In the genomic region with DNA sequence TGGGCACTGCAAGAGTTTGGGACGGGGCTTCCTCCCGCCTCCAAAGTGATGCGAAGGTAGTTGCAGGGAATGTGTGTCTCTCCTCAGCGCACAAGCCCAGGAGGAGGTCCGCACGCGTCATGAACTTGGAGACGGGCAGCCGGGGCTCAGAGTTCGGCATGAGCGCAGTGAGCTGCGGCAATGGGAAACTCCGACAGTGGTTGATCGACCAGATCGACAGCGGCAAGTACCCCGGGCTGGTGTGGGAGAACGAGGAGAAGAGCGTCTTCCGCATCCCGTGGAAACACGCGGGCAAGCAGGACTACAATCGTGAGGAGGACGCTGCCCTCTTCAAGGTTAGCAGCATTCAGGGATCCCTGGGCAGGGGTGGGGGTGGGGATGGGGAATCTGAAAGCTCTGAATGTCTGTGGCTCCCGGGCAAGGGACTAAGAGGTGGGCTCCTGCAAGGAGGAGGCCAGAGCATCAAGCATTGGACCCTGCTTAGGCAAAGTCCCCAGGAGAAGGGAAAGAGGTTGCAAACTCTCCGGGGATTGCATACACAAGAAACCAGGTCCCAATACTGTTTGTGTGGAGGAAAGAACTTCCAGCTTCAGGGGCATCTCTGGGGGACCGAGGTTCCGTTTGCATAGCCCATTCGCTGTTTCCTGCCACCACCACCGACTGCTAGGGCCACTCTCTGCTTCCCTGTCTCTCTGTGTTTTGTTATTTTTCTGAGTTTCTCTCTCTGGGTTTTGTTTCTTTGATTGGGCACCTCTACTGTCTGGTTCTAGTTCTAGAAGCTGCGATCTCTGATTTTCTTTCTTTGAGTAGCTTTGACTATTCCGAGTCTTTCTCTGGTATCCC, we compare ENCODE assay signal across 8 mouse cellular contexts. TPM values are rescaled to one million over a fixed set of nuclear protein-coding genes. Genes with fewer than 3 reads are reported as not detected.
DNase-seq lines count a peak whose midpoint lies in the region; ATAC-seq and TF ChIP-seq lines count a peak whose summit lies in the region.

No protein-coding gene starts in this region.

- H3K36me3 ChIP-seq in spleen, adult 2 months (ENCODE audit: control insufficient read depth, insufficient read depth, low read length): peaks cover 28% of the 10 kb centered on the region
- H3K36me3 ChIP-seq in hindbrain, embryonic 12.5 days: no peaks in the 10 kb centered on the region
- no peaks in the 10 kb centered on the region for H3K36me3 ChIP-seq in midbrain, embryonic 13.5 days

- H3K4me1 ChIP-seq in spleen, adult 2 months (ENCODE audit: control insufficient read depth, insufficient read depth, insufficient read length): peaks cover 13% of the 10 kb centered on the region
- H3K4me1 ChIP-seq in hindbrain, embryonic 12.5 days: peaks cover 23% of the 10 kb centered on the region
- H3K4me1 ChIP-seq in midbrain, embryonic 13.5 days (replicated peaks): peaks cover 22% of the 10 kb centered on the region

- H3K4me3 ChIP-seq in spleen, adult 2 months (ENCODE audit: extremely low read depth, insufficient read depth, insufficient read length): peak overlapping the region; percentile 72
- peak overlapping the region; percentile 37 for H3K4me3 ChIP-seq in hindbrain, embryonic 12.5 days
- peak overlapping the region; percentile 40 for H3K4me3 ChIP-seq in midbrain, embryonic 13.5 days (replicated peaks)

- TF ChIP-seq CTCF in spleen, adult 2 months (IDR thresholded peaks at IDR 0.05; ENCODE audit: extremely low read depth, insufficient read depth, insufficient read length, insufficient replicate concordance): no peak

- peak overlapping the region; percentile 62 for H3K27ac ChIP-seq in spleen, adult 2 months (ENCODE audit: insufficient read depth, low read length)
- no peak overlapping the region for H3K27ac ChIP-seq in hindbrain, embryonic 12.5 days
- H3K27ac ChIP-seq in midbrain, embryonic 13.5 days: no peak overlapping the region

- no peaks in the 10 kb centered on the region for H3K27me3 ChIP-seq in spleen, adult 2 months (ENCODE audit: control insufficient read depth, insufficient read depth, low read length)
- peaks cover 68% of the 10 kb centered on the region for H3K27me3 ChIP-seq in hindbrain, embryonic 12.5 days
- H3K27me3 ChIP-seq in midbrain, embryonic 13.5 days: peaks cover 68% of the 10 kb centered on the region

- peak; percentile 36 to 42 for DNase-seq in cerebellum, postnatal 10 days
- DNase-seq in cerebellum, postnatal 4 days (ENCODE audit: low spot score in 2 of 2): no peak
- no peak for DNase-seq in spleen, adult 2 months (ENCODE audit: low read depth in 1 of 2, low spot score in 2 of 2)
- DNase-seq in spleen, adult 12 weeks (ENCODE audit: low spot score): no peak
- no peak for DNase-seq in adipocyte (ENCODE audit: low spot score)
- no peak for DNase-seq in adrenal gland, adult 18-20 months (ENCODE audit: low spot score in 2 of 2)

- TF ChIP-seq POLR2A in spleen, adult 2 months (IDR thresholded peaks at IDR 0.05; ENCODE audit: low read depth, low read length): no peak

- no peak for ATAC-seq in hindbrain, embryonic 12.5 days (ENCODE audit: low FRiP score)
- peak; percentile 28; the same call in 1 of the 2 replicates for ATAC-seq in midbrain, embryonic 13.5 days

- 0 out of 2 replicates have a peak overlapping the region, but pooled peaks have one; percentile 2 for H3K9ac ChIP-seq in hindbrain, embryonic 12.5 days
- no peak overlapping the region; the same call in 1 of the 2 replicates for H3K9ac ChIP-seq in midbrain, embryonic 13.5 days (replicated peaks)

- no peaks in the 10 kb centered on the region for H3K9me3 ChIP-seq in hindbrain, embryonic 12.5 days (replicated peaks)
- no peaks in the 10 kb centered on the region for H3K9me3 ChIP-seq in midbrain, embryonic 13.5 days

- H3K4me2 ChIP-seq in hindbrain, embryonic 12.5 days (replicated peaks): peak overlapping the region; percentile 64
- peak overlapping the region; percentile 68 for H3K4me2 ChIP-seq in midbrain, embryonic 13.5 days (replicated peaks)

- WGBS in spleen, adult 2 months: 3% methylated on average over 33 of the region's 33 CpGs
- WGBS in hindbrain, embryonic 12.5 days: 1% methylated on average over 33 of the region's 33 CpGs
- 3% methylated on average over 33 of the region's 33 CpGs for WGBS in midbrain, embryonic 13.5 days

RNA-seq across cellular contexts. Expression of a gene that starts 1.7 kb away (rescaled TPM):
- 16.2 and 17.4 TPM in 2 replicates for polyA plus RNA-seq in spleen, adult 2 months (2012; rRNA removed)
- 0.10 TPM in 1 of 2 replicates, not detected in the other for polyA plus RNA-seq in hindbrain, embryonic 12.5 days (2016; fragmentation: Nextera tagmentation; extraction: Ambion mirVana)
- polyA plus RNA-seq in midbrain, embryonic 13.5 days (2015; fragmentation: Nextera tagmentation; extraction: Ambion mirVana): 0.07 and 0.08 TPM in 2 replicates
- 10 to 100 TPM; 15.9 to 29.0 TPM for total RNA-seq in adrenal gland, adult 18-20 months (2021)

Comparison
In these comparisons a context has a peak if more than half of its experiments do, and no peak if none do; other contexts are left out.
1. DNase-seq: peak in cerebellum, postnatal 10 days (2 of 2); none in cerebellum, postnatal 4 days (0 of 2), spleen, adult 2 months (0 of 2), spleen, adult 12 weeks (single experiment), adipocyte (single experiment) and adrenal gland, adult 18-20 months (0 of 2).
2. RNA of a gene that starts 1.7 kb away (polyA plus RNA-seq): 16.2 to 17.4 TPM in spleen, adult 2 months; 0.10 TPM in hindbrain, embryonic 12.5 days and 0.07 to 0.08 TPM in midbrain, embryonic 13.5 days; every median in the first group is over 10 times any median in the second.
3. Peak in every context shown above with its lines, with median percentiles within 50 percentile points of each other: H3K4me3 ChIP-seq.